Mouse (Mus musculus) forebrain, embryonic 14.5 days (tissue): ENCODE data around the gene Snrpa. TPM values are rescaled to one million over a fixed set of nuclear protein-coding genes. Genes with fewer than 3 reads are reported as not detected.

Source experiments
- ATAC-seq: fragments of 200-750 bp; cut with Nextera tagmentation; 2 replicates; pipeline ENCODE4 v1.8.0; 2017; ENCODE audit warnings: mild to moderate bottlenecking, moderate library complexity
- DNase-seq: peaks from one replicate; pipeline ENCODE4 v3.0.0-alpha.2; 2015; ENCODE audit warnings: low spot score
- H3K27ac ChIP-seq: fragments of 300-500 bp; sonication (generic); 2 replicates; pipeline ENCODE4 v1.5.1; 2014; ENCODE audit warnings: low read depth, mild to moderate bottlenecking, control low read depth, low read length, moderate library complexity
- H3K27me3 ChIP-seq: fragments of 300-500 bp; sonication (generic); replicated peaks from 2 replicates; pipeline ENCODE4 v1.6.1; 2014; ENCODE audit warnings: low read length, control low read depth, mixed read lengths; ENCODE audit not compliant: control insufficient read depth, insufficient read depth
- H3K36me3 ChIP-seq: fragments of 300-500 bp; sonication (generic); 2 replicates; pipeline ENCODE4 v1.6.1; 2014; ENCODE audit warnings: low read length, control low read depth; ENCODE audit not compliant: control insufficient read depth, insufficient read depth
- H3K4me1 ChIP-seq: fragments of 300-500 bp; sonication (generic); 2 replicates; pipeline ENCODE4 v1.6.1; 2014; ENCODE audit warnings: antibody characterized with exemption, low read length, control low read depth; ENCODE audit not compliant: control insufficient read depth, insufficient read depth
- H3K4me2 ChIP-seq: fragments of 300-500 bp; sonication (generic); 2 replicates; pipeline ENCODE4 v1.6.1; 2014; ENCODE audit warnings: mild to moderate bottlenecking, control low read depth, low read length
- H3K4me3 ChIP-seq: fragments of 300-500 bp; sonication (generic); 2 replicates; pipeline ENCODE4 v1.5.1; 2014; ENCODE audit warnings: low read depth, low read length, control low read depth
- H3K9ac ChIP-seq: fragments of 300-500 bp; sonication (generic); 2 replicates; pipeline ENCODE4 v1.6.1; 2014; ENCODE audit warnings: mild to moderate bottlenecking, low read length, control low read depth, moderate library complexity
- H3K9me3 ChIP-seq: fragments of 300-500 bp; sonication (generic); replicated peaks from 2 replicates; pipeline ENCODE4 v1.6.1; 2016; ENCODE audit warnings: low read length, control low read depth, mixed read lengths; ENCODE audit not compliant: control insufficient read depth
- WGBS: fragments of 180-500 bp; shearing (Covaris S2); extraction: QIAGEN DNeasy Blood & Tissue Kit; methylation state at CpG from one replicate; pipeline ENCODE4 v1.1.7; 2014; 5-methylcytosine and 5-hydroxymethylcytosine counted together
- polyA plus RNA-seq: library from polyadenylated mRNA; unstranded; fragments of >200 nt; fragmentation: Nextera tagmentation; extraction: Ambion mirVana; gene quantifications from 2 replicates; pipeline ENCODE4 v1.2.1, GENCODE M21; 2014

Gene Snrpa
- polyA plus RNA-seq, 1 experiment from 2014 or later, result 273 TPM

DNA sequence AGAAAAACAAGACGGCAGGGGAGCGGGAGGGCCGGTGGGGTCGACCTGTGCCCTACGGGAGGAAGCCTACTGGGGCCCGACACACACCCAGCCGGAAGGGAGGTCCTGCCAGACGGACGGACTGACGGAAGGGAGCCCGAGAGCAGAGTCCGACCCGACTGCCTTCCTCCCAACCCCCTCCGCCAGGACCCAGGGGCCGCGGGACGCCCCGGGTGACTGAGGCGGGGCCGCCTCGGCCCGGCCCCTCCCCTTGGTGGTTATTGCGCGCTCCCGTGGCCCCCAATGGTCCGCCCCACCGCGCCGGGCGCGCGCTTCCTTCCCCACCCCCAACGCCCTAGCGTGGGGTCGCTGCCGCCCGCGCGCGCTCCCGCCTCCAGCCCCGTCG, 29.9 kb downstream of the Snrpa start:
- peaks cover 40% of the 10 kb centered on the region for H3K4me1 ChIP-seq
- WGBS, result under 1% methylated on average over 28 of the region's 43 CpGs
- peaks cover 36% of the 10 kb centered on the region for H3K36me3 ChIP-seq

DNA sequence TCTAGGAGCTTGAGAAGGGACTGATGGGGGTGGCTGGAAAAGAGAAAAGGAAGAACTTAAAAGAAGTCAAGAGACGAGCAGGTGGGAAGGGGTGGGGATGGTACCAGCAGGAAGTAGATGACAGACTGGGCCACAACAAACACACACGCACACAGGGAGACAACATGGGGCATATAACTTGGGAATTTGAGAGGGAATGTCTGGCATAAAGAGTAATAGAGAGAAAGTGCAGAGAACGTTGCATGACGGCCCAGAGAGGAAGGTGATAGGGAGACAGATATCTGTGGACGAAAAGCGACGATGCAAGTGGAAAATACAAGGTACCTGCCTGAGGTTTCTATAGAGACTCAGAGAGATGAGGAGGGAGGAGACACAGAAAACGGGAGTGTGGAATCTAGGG, 30.4 kb downstream of the Snrpa start:
- Histone ChIP-seq H3K27ac (peak overlapping the region; percentile 98), H3K36me3 (peaks cover 37% of the 10 kb centered on the region), H3K4me1 (peaks cover 40% of the 10 kb centered on the region), H3K4me3 (peak overlapping the region; percentile 72), H3K4me2 (peak overlapping the region; percentile 78), H3K9ac (peak overlapping the region; percentile 90), H3K27me3 (no peaks in the 10 kb centered on the region), H3K9me3 (no peaks in the 10 kb centered on the region)
- no peak for ATAC-seq
- no peak for DNase-seq
- 4% methylated on average over 8 of the region's 8 CpGs for WGBS

More for the DNA sequence above, 29.9 kb downstream of the Snrpa start:
- Histone ChIP-seq H3K27me3 (no peaks in the 10 kb centered on the region), H3K4me3 (peak overlapping the region; percentile 72), H3K9ac (peak overlapping the region; percentile 90), H3K9me3 (no peaks in the 10 kb centered on the region), H3K27ac (peak overlapping the region; percentile 98), H3K4me2 (peak overlapping the region; percentile 78)
- peak; percentile 85 for DNase-seq
- ATAC-seq, result peak; percentile 76

DNA sequence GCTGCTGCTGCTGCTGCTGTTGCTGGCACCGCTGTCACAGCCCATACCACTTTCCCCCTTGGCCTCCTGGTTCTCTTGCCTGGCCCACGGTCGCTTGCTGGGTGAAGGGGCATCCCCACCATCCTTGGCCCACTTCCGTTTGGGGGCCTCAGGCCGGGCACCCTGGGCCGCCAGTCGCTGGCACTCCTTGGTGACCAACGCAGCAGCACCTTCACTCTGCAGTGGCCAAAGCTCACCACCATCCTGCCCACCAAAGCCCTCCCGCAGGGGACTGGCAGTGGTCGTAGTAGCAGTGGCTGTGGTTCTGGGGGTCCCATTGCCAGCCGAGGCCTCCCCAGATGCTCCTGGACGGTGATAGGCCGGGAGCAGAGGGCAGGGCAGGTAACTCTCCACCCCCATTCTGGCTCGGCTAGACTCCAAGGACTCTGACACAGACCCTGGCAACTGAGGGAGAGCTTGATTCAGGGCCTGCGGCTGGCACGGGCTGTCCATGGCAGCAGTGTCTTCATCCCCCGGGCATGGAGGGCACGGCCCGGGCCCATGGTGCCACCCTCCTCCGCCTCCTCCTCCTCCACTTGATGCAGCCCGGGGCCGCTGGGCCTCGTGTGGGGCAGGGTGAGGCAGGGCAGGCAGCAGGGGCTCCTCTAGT, 30.9 kb downstream of the Snrpa start:
- H3K9ac ChIP-seq, result peak overlapping the region; percentile 90
- no peaks in the 10 kb centered on the region for H3K9me3 ChIP-seq
- H3K4me3 ChIP-seq, result peak overlapping the region; percentile 72
- H3K4me2 ChIP-seq, result peak overlapping the region; percentile 78
- peaks cover 43% of the 10 kb centered on the region for H3K4me1 ChIP-seq
- no peak overlapping the region for H3K27ac ChIP-seq
- no peak for DNase-seq
- WGBS, result 72% methylated on average over 19 of the region's 23 CpGs
- H3K36me3 ChIP-seq, result peaks cover 42% of the 10 kb centered on the region
- no peak for ATAC-seq
- no peaks in the 10 kb centered on the region for H3K27me3 ChIP-seq

DNA sequence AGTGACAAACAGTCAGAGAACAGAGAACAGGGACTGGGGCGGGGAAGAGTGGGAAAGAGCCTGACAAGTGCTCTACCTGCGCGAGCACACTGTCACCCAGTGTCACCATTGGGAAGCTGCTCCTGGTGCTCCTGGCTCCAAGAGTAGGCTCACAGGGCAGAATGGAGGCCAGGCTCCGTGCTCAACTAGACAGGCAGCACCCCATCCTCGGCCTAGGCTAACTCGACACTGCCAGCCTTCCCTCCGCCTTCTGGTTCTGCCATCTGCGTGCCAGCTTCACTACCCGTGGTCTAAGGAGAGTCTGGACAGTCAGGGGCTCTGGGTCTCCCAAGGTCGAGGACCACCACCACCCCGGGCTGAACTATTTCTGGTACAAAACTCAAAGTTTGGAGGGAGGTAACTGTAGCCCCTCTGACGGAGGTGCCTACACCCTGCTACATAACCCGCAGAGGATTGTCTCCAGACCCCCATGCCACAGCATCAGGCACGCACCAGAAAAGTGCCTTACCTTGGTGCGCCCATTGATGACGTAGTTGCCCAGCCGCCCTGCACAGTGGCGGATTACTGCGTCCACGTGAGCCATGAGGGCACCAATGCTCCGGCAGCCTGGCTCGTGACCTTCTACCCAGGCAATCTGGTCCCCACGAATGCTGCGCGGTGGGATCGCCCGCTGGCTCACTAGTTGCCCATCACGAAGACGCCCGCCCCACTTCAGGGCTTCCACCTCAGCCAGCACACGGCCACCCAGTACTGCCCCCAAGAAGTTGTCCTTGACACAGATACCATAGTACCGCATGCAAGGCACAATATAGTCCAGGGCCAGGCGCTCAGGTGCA, 31.7 kb downstream of the Snrpa start:
- peak overlapping the region; percentile 72 for H3K4me3 ChIP-seq
- ATAC-seq (no peak), DNase-seq (no peak)
- no peaks in the 10 kb centered on the region for H3K9me3 ChIP-seq
- no peaks in the 10 kb centered on the region for H3K27me3 ChIP-seq
- H3K4me2 ChIP-seq, result peak overlapping the region; percentile 78
- H3K9ac ChIP-seq, result peak overlapping the region; percentile 49
- peaks cover 47% of the 10 kb centered on the region for H3K36me3 ChIP-seq
- no peak overlapping the region for H3K27ac ChIP-seq
- peaks cover 44% of the 10 kb centered on the region for H3K4me1 ChIP-seq
- 87% methylated on average over 33 of the region's 33 CpGs for WGBS

DNA sequence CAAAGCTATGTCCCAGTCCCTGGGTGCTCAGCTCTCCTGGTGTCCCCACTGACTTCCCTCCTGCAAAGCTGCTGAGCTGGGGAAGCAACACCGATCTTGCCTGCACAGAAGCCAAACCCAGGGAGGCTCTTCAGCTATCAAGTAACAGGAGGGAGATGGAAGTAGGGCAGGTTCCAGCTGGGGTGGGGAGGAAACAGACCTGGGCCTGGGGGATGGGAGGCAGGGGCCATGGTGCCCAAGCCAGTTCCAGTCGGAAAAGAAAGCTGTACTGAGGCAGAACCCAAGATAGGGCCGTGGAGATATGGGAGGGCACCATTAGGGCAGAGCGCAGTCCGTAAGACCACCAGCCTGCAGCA, 32.6 kb downstream of the Snrpa start:
- H3K4me1 ChIP-seq, result peaks cover 44% of the 10 kb centered on the region
- no peak overlapping the region for H3K27ac ChIP-seq
- H3K27me3 ChIP-seq, result no peaks in the 10 kb centered on the region
- H3K4me3 ChIP-seq, result no peak overlapping the region
- H3K36me3 ChIP-seq, result peaks cover 56% of the 10 kb centered on the region
- H3K4me2 ChIP-seq, result peak overlapping the region; percentile 78
- peak overlapping the region; percentile 49; the same call in 1 of the 2 replicates for H3K9ac ChIP-seq
- no peaks in the 10 kb centered on the region for H3K9me3 ChIP-seq
- 92% methylated on average over 5 of the region's 5 CpGs for WGBS
- ATAC-seq (no peak), DNase-seq (no peak)

DNA sequence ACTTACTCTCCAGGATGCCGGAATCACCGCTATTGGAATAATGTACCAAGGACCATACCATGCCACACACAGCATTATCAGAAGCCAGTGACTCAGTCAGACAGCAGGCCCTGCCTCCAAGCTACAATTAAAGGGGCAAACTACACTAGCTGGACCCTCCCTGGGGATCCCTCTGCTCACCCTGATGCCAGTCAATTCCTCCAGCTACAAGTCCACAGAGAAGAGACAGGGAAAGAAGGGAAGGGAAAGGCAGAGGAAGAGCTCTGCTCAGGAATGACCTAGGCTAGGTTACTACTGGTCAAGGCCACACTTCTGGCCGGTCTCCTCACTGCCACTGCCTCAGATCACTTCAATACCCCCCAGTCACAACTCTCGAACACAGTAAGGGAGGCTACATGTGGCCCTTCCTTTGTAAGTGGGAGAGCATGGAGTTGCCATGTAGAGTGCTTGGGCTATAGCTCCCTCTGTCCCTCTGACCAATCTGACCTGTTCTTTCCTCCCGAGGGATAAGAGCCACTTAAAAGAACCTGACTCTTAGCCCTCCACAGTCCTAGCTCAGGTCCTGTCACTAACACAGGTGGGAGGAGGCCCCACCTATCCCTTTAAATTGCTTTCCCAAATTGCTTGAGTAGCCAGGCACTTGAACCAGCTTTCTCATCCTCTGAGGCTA, 33.2 kb downstream of the Snrpa start:
- H3K9me3 ChIP-seq, result no peaks in the 10 kb centered on the region
- no peak overlapping the region for H3K4me3 ChIP-seq
- peak overlapping the region; percentile 49 for H3K9ac ChIP-seq
- no peaks in the 10 kb centered on the region for H3K27me3 ChIP-seq
- no peak overlapping the region for H3K27ac ChIP-seq
- DNase-seq, result no peak
- peak overlapping the region; percentile 78 for H3K4me2 ChIP-seq
- H3K36me3 ChIP-seq, result peaks cover 61% of the 10 kb centered on the region
- WGBS, result 87% methylated on average over 5 of the region's 5 CpGs
- H3K4me1 ChIP-seq, result peaks cover 44% of the 10 kb centered on the region
- ATAC-seq, result no peak

DNA sequence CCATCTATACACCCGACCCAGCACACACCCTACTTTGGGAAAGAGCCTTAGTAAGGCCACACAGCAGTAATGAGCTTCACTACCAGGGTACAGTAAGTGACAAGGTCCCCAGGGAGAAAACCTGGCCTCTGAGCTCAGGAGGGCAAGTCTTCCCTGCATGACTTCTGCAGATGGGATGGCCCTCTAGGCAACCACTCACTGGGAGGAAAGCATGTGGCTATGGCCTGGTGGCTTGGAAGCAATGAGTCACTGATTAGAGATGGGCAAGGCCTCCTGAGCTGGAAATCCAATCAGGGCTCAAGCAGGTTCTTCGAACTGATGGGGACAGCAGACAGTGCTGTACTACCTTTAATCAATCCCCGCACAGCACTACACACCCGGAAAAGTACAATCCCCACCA, 34.3 kb downstream of the Snrpa start:
- Histone ChIP-seq H3K27me3 (no peaks in the 10 kb centered on the region), H3K4me3 (no peak overlapping the region), H3K27ac (no peak overlapping the region), H3K36me3 (peaks cover 70% of the 10 kb centered on the region), H3K4me1 (peaks cover 38% of the 10 kb centered on the region), H3K9ac (0 out of 2 replicates have a peak overlapping the region, but pooled peaks have one; percentile 17), H3K9me3 (no peaks in the 10 kb centered on the region), H3K4me2 (no peak overlapping the region)
- ATAC-seq (no peak), DNase-seq (no peak)
- WGBS, result 90% methylated on average over 4 of the region's 4 CpGs

DNA sequence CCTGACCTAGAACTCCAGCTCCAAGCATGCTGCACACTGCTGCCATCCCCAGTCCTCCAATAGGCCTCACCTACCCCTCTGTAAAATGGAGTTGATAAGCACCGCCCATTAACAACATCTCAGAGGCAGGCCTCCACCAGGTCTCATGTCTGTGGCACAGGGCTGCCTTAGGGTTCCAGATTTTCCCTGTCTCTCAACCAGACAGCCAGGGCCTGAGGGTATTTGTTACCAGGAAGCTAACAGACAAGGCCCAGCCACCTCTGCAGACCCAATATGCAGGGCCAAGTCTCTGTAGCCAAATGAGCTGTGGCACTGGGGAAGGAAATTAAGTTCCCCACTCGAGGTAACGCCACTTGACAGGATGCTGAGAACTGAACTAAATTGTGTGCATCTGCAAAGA, 35.1 kb downstream of the Snrpa start:
- Histone ChIP-seq H3K9me3 (no peaks in the 10 kb centered on the region), H3K9ac (no peak overlapping the region)

More for the DNA sequence above, 35.1 kb downstream of the Snrpa start:
- H3K4me1 ChIP-seq, result peaks cover 38% of the 10 kb centered on the region
- ATAC-seq (no peak), DNase-seq (no peak)
- H3K36me3 ChIP-seq, result peaks cover 70% of the 10 kb centered on the region
- WGBS, result 85% methylated on average over 3 of the region's 3 CpGs
- no peak overlapping the region for H3K4me3 ChIP-seq
- no peak overlapping the region for H3K27ac ChIP-seq
- H3K4me2 ChIP-seq, result no peak overlapping the region
- no peaks in the 10 kb centered on the region for H3K27me3 ChIP-seq
